Mouse (Mus musculus): ENCODE results near the gene Paf1. TPM values are rescaled to one million over a fixed set of nuclear protein-coding genes. Genes with fewer than 3 reads are reported as not detected.

The Paf1 gene
- polyA plus RNA-seq, 1 experiment: 44.3 TPM

DNA sequence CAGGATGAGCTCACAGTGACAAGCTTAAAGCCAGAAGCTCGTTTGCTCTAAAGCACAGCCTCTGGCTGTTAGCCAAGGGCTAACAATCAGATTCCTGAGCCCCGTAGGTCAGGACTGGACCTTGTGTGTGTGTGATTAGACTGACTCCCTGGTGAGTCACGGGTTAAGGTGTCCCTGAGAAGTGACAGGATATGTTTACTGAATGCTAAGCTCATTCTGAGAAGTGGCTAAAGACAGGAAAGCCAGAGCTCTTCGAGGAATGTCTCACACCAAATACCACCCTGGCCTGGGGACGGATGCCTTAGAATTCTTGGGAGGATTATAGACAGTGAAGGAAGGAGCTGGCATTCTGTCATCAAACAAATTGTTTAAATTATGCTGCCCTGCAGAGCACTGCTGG, 34.8 kb upstream of the Paf1 start:
- Histone ChIP-seq H3K79me2 (ENCODE audit: control insufficient read depth, insufficient read depth) (peaks cover 9% of the 10 kb centered on the region), H3ac (ENCODE audit: control insufficient read depth, insufficient read length, low read depth) (no peak overlapping the region), H3K4me3 (ENCODE audit: insufficient read depth, poor library complexity, severe bottlenecking) (no peak overlapping the region), H3K27me3 (ENCODE audit: control insufficient read depth, insufficient read depth, insufficient read length) (no peaks in the 10 kb centered on the region), H3K36me3 (ENCODE audit: control insufficient read depth, insufficient read depth) (peaks cover 35% of the 10 kb centered on the region), H3K79me3 (ENCODE audit: low read depth) (peaks cover 2% of the 10 kb centered on the region)
- no peak for TF ChIP-seq MAX (IDR thresholded peaks at IDR 0.05)
- no peak for TF ChIP-seq MYOD1 (IDR thresholded peaks at IDR 0.05; ENCODE audit: control insufficient read depth, insufficient read length, low read depth)
- TF ChIP-seq CEBPB (IDR thresholded peaks at IDR 0.05; ENCODE audit: low read depth): no peak
- no peak for TF ChIP-seq USF1 (IDR thresholded peaks at IDR 0.05; ENCODE audit: low read depth)
- TF ChIP-seq FOSL1 (IDR thresholded peaks at IDR 0.05; ENCODE audit: insufficient read depth, low read length, poor library complexity, severe bottlenecking): no peak
- no peak for TF ChIP-seq MYOG (IDR thresholded peaks at IDR 0.05; ENCODE audit: control insufficient read depth, extremely low read depth, insufficient read length)
- TF ChIP-seq CTCF (IDR thresholded peaks at IDR 0.05; ENCODE audit: control insufficient read depth, insufficient read depth, insufficient read length): no peak

DNA sequence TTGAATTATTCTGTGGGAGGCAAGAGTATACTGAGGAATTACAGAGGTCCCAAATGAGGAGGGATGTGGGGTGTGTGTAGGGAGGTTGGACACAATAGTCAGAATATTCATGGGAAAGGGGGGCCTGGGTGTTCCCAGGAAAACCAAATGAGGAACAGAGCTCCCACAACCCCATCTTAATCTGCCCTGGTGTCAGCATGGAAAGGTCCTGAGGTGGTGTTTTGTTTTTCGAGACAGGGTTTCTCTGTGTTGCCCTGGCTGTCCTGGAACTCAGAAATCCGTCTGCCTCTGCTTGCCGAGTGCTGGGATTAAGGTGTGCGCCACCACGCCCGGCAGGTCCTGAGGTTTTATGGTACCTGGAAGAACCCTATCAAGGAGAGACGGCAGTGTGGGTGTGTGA, 34.3 kb upstream of the Paf1 start:
- H3K27me3 ChIP-seq (ENCODE audit: control insufficient read depth, insufficient read depth, insufficient read length): no peaks in the 10 kb centered on the region
- H3K36me3 ChIP-seq (ENCODE audit: control insufficient read depth, insufficient read depth): peaks cover 30% of the 10 kb centered on the region

DNA sequence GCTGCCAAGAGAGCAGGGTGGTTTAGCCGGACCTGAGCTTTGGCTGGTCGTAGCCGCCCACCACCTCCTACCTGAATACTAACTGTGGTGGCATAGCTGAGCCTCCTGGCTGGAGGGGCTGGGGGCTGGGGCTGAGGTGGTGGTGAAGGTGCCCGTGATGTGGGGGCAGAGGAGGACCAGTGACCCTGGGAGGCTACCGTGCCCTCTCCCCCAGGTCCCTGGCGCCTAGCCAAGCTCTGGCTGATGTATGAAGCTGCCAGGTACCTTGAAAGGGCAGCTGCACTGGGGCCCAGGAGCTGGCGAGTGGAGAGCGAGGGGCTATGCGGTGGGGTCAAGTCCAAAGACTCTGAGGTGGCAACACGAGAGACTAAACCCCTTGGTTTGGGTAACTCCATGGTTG, 32.9 kb upstream of the Paf1 start:
- Histone ChIP-seq H3K27me3 (ENCODE audit: control insufficient read depth, insufficient read depth, insufficient read length) (no peaks in the 10 kb centered on the region), H3K79me2 (ENCODE audit: control insufficient read depth, insufficient read depth) (no peaks in the 10 kb centered on the region), H3K79me3 (ENCODE audit: low read depth) (no peaks in the 10 kb centered on the region), H3K4me3 (ENCODE audit: insufficient read depth, poor library complexity, severe bottlenecking) (no peak overlapping the region), H3K36me3 (ENCODE audit: control insufficient read depth, insufficient read depth) (peaks cover 23% of the 10 kb centered on the region), H3ac (ENCODE audit: control insufficient read depth, insufficient read length, low read depth) (no peak overlapping the region)
- TF ChIP-seq MYOD1 (IDR thresholded peaks at IDR 0.05; ENCODE audit: control insufficient read depth, insufficient read length, low read depth): no peak

More for the DNA sequence above, 34.3 kb upstream of the Paf1 start:
- TF ChIP-seq MYOD1 (IDR thresholded peaks at IDR 0.05; ENCODE audit: control insufficient read depth, insufficient read length, low read depth): no peak
- TF ChIP-seq MAX (IDR thresholded peaks at IDR 0.05): no peak
- TF ChIP-seq MYOG (IDR thresholded peaks at IDR 0.05; ENCODE audit: control insufficient read depth, extremely low read depth, insufficient read length): no peak
- TF ChIP-seq CEBPB (IDR thresholded peaks at IDR 0.05; ENCODE audit: low read depth): no peak
- TF ChIP-seq FOSL1 (IDR thresholded peaks at IDR 0.05; ENCODE audit: insufficient read depth, low read length, poor library complexity, severe bottlenecking): no peak
- no peak for TF ChIP-seq CTCF (IDR thresholded peaks at IDR 0.05; ENCODE audit: control insufficient read depth, insufficient read depth, insufficient read length)
- no peak for TF ChIP-seq USF1 (IDR thresholded peaks at IDR 0.05; ENCODE audit: low read depth)
- peaks cover 4% of the 10 kb centered on the region for H3K79me2 ChIP-seq (ENCODE audit: control insufficient read depth, insufficient read depth)
- no peak overlapping the region for H3K4me3 ChIP-seq (ENCODE audit: insufficient read depth, poor library complexity, severe bottlenecking)
- no peaks in the 10 kb centered on the region for H3K79me3 ChIP-seq (ENCODE audit: low read depth)
- no peak overlapping the region for H3ac ChIP-seq (ENCODE audit: control insufficient read depth, insufficient read length, low read depth)

DNA sequence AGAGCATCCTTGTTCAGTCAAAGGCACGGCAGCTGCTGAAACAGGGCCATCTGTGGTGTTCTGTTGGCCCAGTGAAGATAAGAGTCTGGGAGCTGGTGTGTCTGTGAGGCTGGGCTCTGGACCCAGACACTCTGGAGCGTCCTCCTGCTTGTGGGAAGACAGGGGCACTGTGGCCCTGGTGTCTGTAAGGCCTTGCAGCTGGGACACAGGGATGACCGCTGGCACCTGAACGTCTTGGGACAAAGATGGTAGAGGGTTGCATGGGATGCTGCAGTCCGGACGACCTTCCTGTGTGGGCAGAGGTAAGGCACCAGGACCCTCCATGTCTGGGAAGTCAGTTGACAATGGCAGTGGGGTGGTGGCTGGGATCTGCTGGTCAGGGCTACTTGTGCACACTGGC, 32.5 kb upstream of the Paf1 start:
- Histone ChIP-seq H3K36me3 (ENCODE audit: control insufficient read depth, insufficient read depth) (peaks cover 23% of the 10 kb centered on the region), H3K79me2 (ENCODE audit: control insufficient read depth, insufficient read depth) (no peaks in the 10 kb centered on the region), H3K4me3 (ENCODE audit: insufficient read depth, poor library complexity, severe bottlenecking) (no peak overlapping the region), H3K27me3 (ENCODE audit: control insufficient read depth, insufficient read depth, insufficient read length) (no peaks in the 10 kb centered on the region), H3K79me3 (ENCODE audit: low read depth) (no peaks in the 10 kb centered on the region), H3ac (ENCODE audit: control insufficient read depth, insufficient read length, low read depth) (no peak overlapping the region)
- TF ChIP-seq MYOG (IDR thresholded peaks at IDR 0.05; ENCODE audit: control insufficient read depth, extremely low read depth, insufficient read length) (no peak), CTCF (IDR thresholded peaks at IDR 0.05; ENCODE audit: control insufficient read depth, insufficient read depth, insufficient read length) (no peak)

DNA sequence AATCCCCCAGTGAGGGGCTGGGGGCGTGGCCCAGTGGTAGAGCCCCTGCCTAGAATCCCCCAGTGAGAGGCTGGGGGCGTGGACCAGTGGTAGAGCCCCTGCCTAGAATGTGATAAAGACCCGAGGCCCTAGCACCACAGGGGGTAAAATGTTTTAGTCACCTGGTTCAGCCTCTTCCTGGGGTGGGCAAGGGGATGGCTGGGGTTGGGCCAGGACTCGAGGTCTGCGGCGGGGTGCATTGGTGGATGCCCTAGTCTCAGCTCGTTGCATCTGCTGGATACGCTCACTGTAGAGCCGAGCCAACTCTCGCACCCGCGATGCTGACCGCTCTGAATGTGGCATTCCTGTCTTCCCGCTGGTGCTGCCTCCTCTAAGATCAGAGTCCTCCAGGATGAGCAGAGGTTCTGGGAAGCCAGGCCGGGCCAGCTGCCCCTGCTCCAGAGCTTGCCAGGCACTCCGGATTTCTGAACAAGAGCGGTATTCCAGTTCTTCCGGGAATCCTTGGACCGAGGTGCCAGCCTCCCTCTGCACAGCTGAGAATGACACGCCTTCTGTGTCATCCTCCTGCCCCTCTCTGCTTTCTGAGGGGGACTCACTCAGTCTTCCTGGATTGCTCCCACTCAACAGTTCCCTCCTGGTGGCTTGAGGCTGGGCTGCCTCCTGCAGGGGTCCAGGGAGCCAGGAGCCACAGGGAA, 31.0 kb upstream of the Paf1 start:
- H3K79me3 ChIP-seq (ENCODE audit: low read depth): no peaks in the 10 kb centered on the region
- no peak for TF ChIP-seq MYOG (IDR thresholded peaks at IDR 0.05; ENCODE audit: control insufficient read depth, extremely low read depth, insufficient read length)
- no peak for TF ChIP-seq CTCF (IDR thresholded peaks at IDR 0.05; ENCODE audit: control insufficient read depth, insufficient read depth, insufficient read length)
- TF ChIP-seq FOSL1 (IDR thresholded peaks at IDR 0.05; ENCODE audit: insufficient read depth, low read length, poor library complexity, severe bottlenecking): no peak
- no peak for TF ChIP-seq USF1 (IDR thresholded peaks at IDR 0.05; ENCODE audit: low read depth)
- no peak for TF ChIP-seq MAX (IDR thresholded peaks at IDR 0.05)
- TF ChIP-seq MYOD1 (IDR thresholded peaks at IDR 0.05; ENCODE audit: control insufficient read depth, insufficient read length, low read depth): no peak
- no peak for TF ChIP-seq CEBPB (IDR thresholded peaks at IDR 0.05; ENCODE audit: low read depth)
- H3K4me3 ChIP-seq (ENCODE audit: insufficient read depth, poor library complexity, severe bottlenecking): no peak overlapping the region
- H3K27me3 ChIP-seq (ENCODE audit: control insufficient read depth, insufficient read depth, insufficient read length): no peaks in the 10 kb centered on the region
- no peak overlapping the region for H3ac ChIP-seq (ENCODE audit: control insufficient read depth, insufficient read length, low read depth)
- no peaks in the 10 kb centered on the region for H3K79me2 ChIP-seq (ENCODE audit: control insufficient read depth, insufficient read depth)
- peaks cover 23% of the 10 kb centered on the region for H3K36me3 ChIP-seq (ENCODE audit: control insufficient read depth, insufficient read depth)

GRCm38 (mm10) chr7:28362441-28363060, 30.2 kb upstream of the Paf1 start:
- H3K36me3 ChIP-seq (ENCODE audit: control insufficient read depth, insufficient read depth): peaks cover 23% of the 10 kb centered on the region
- H3K27me3 ChIP-seq (ENCODE audit: control insufficient read depth, insufficient read depth, insufficient read length): no peaks in the 10 kb centered on the region
- H3K4me3 ChIP-seq (ENCODE audit: insufficient read depth, poor library complexity, severe bottlenecking): no peak overlapping the region
- H3ac ChIP-seq (ENCODE audit: control insufficient read depth, insufficient read length, low read depth): no peak overlapping the region
- no peak for TF ChIP-seq MYOD1 (IDR thresholded peaks at IDR 0.05; ENCODE audit: control insufficient read depth, insufficient read length, low read depth)
- no peak for TF ChIP-seq FOSL1 (IDR thresholded peaks at IDR 0.05; ENCODE audit: insufficient read depth, low read length, poor library complexity, severe bottlenecking)
- no peaks in the 10 kb centered on the region for H3K79me3 ChIP-seq (ENCODE audit: low read depth)
- no peaks in the 10 kb centered on the region for H3K79me2 ChIP-seq (ENCODE audit: control insufficient read depth, insufficient read depth)

Measured in C2C12 (cell line).